Mouse (Mus musculus) heart, adult 18-20 months (tissue): ENCODE measurements around the gene Tpbpb. TPM values are rescaled to one million over a fixed set of nuclear protein-coding genes. Genes with fewer than 3 reads are reported as not detected.
"Not testable (repeated sequence)": the region's sequence is repeated elsewhere in the genome, so short reads cannot be mapped to it uniquely, and the experiment has no call there.

Experiments used
- DNase-seq, 2 experiments: peaks; one replicate each; pipeline ENCODE4 v3.0.0; 2021 to 2022; ENCODE audit warnings: mixed read lengths in 1 of 2
- long read RNA-seq, 2 experiments: library from polyadenylated mRNA; stranded (forward); transcript quantifications; one replicate each; pipeline ENCODE4 v2.0.0; 2021
- total RNA-seq, 2 experiments: library from RNA; stranded (reverse); gene quantifications; 2 replicates each; pipeline ENCODE4 v1.2.3; 2021

Tpbpb gene
- total RNA-seq: not detected
- long read RNA-seq, experiment 1: 0 reads
- long read RNA-seq, experiment 2: 0 reads

GRCm38 (mm10) chr13:60904780-60905179, at the start of gene Tpbpb:
Gene Tpbpb (minus strand): TSS chr13:60904880.
- not testable (repeated sequence) for DNase-seq

GRCm38 (mm10) chr13:60941884-60942283, 37.2 kb upstream of the Tpbpb start, which contains the start of gene Tpbpa:
Gene Tpbpa (minus strand): TSS chr13:60941984.
- not testable (repeated sequence) for DNase-seq

GRCm38 (mm10) chr13:60936500-60936901, 31.8 kb upstream of the Tpbpb start, which contains the start of the genes Gm49391 and Ctla2a:
Gene Gm49391 (minus strand): TSS chr13:60936571.
Gene Ctla2a (minus strand): TSS chr13:60936625.
- peak; percentile 56 to 90 for DNase-seq

- DNase-seq: not testable (repeated sequence)
Observed at GRCm38 (mm10) chr13:60935490-60935889, 30.8 kb upstream of the Tpbpb start, which contains the start of gene Gm49393. Gene Gm49393 (minus strand): TSS chr13:60935590.

- DNase-seq: peak; percentile 73 to 94
Observed at GRCm38 (mm10) chr13:60897328-60897727, 7.4 kb downstream of the Tpbpb start, which contains the start of gene Ctla2b. Gene Ctla2b (minus strand): TSS chr13:60897447.

- DNase-seq: not testable (repeated sequence)
Observed at GRCm38 (mm10) chr13:60896794-60897193, 7.9 kb downstream of the Tpbpb start, which contains the start of gene Gm49392. Gene Gm49392 (minus strand): TSS chr13:60896894.

- no peak for DNase-seq
Observed at GRCm38 (mm10) chr13:60895406-60896160, 9.1 kb downstream of the Tpbpb start.

- DNase-seq: no peak
Observed at GRCm38 (mm10) chr13:60892301-60892700, 12.4 kb downstream of the Tpbpb start.

GRCm38 (mm10) chr13:60864281-60864680, 40.4 kb downstream of the Tpbpb start, which contains the start of gene 4930486L24Rik:
Gene 4930486L24Rik (minus strand): TSS chr13:60864475.
- DNase-seq: no peak

Other genes with a start within 250 kb of the Tpbpb start
- gene BC051665, start 118.5 kb downstream of the Tpbpb start, total RNA-seq: not detected
- gene Ctsll3, start 102.0 kb downstream of the Tpbpb start, total RNA-seq: not detected
- gene 4930486L24Rik, start 40.4 kb downstream of the Tpbpb start, total RNA-seq: under 1 TPM in 1 of 2 experiments, not detected in 1; 0.42 TPM
- gene Gm49392, start 8.0 kb downstream of the Tpbpb start, total RNA-seq: 1 to 10 TPM; 1.2 to 2.0 TPM
- 10 to 100 TPM in 1 of 2 experiments, 1 to 10 TPM in 1; 9.6 to 11.8 TPM for gene Ctla2b, start 7.4 kb downstream of the Tpbpb start, total RNA-seq
- under 1 TPM in 1 of 2 experiments, not detected in 1; 0.59 TPM for gene Gm49393, start 30.7 kb upstream of the Tpbpb start, total RNA-seq
- 1 to 10 TPM; 1.8 to 7.9 TPM for gene Gm49391, start 31.7 kb upstream of the Tpbpb start, total RNA-seq
- gene Ctla2a, start 31.7 kb upstream of the Tpbpb start, total RNA-seq: 10 to 100 TPM; 80.3 to 99.9 TPM
- gene Tpbpa, start 37.1 kb upstream of the Tpbpb start, total RNA-seq: not detected
- not detected for gene Ctsj, start 101.1 kb upstream of the Tpbpb start, total RNA-seq
- not detected for gene Ctsq, start 135.8 kb upstream of the Tpbpb start, total RNA-seq